Mouse (Mus musculus): ENCODE data around the gene Mid1.
A peak's percentile ranks its signal among the peaks of the same experiment; 100 is the strongest.

Gene Mid1

DNA sequence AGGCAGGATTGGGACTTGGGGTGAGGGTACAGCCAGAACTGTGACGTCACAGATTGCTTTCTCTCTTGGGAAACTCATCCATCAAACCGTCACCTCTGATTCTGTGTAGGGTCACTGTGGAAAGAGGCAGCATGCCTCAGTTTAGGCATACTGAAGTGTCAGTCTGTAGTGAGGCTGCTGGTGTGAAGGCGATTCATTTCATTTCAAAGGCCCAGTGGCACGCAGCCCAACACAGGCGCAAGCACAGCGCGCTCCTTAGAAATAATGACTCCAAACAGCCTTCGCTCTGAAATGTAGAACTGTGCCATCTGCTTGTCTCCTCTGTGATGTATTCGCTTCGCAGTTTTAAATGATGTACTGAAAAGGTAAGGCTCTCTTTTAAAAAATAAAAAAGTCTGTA, 141.9 kb downstream of the Mid1 start:
- DNase-seq: no peak

DNA sequence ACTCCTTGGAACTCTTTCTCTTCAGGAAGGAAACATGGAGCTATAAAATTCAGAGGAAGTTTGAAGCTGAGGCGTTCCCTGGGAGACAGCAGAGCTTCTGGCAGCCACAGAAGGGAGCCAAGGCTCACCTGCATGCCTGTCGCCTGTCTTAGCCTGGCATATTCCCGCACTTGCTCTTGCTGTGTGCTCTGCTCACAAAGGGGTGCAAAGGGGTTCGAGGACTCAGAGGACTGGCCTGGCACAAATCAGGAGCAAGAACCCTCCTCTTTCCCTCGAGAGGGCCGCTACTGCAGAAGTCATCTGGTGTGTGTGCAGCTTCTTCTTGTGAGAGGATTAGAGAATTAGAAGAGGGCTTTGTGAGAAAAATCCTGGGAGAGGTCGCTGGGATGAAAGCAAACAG, 142.7 kb downstream of the Mid1 start:
- no peak for DNase-seq

DNA sequence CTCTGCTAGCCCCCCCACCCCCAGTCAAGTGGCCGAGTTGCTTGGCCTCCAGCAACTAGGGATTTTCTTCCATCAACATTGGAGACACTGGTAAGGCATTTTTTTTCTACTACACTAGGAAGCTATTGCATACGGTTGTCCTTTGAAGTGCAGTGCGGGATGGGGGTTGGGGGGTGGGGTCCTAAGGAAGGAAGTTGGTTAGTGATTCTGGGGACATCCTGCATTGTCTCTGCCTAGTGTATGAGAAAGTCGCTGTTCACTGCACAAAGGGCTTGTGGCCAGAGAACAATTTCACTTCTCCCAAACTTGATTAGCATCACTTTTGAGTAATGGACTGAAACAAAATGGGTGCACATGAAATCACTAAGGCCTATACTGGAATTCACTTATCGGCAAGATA, 143.1 kb downstream of the Mid1 start:
- peak in 1 of 2 experiments; percentile 15 for DNase-seq

DNA sequence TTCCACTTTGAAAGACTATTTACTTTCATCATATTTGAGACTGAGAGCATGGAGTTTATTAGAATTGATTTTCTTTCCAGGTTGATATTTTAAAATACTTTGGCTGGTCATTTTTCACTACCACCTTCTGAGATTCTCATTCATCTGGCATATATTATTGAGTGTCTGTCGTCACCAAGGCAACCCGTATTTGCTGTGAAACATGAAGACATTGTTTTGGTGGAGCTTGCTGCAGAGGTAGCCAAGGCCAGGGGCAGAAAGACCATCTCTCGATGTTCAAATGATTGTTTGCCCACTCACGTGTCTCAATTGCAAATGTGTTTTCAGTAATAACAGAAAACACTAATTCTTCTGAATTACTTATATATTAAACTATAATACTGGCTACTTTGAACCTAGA, 145.1 kb downstream of the Mid1 start:
- no peak for DNase-seq

DNA sequence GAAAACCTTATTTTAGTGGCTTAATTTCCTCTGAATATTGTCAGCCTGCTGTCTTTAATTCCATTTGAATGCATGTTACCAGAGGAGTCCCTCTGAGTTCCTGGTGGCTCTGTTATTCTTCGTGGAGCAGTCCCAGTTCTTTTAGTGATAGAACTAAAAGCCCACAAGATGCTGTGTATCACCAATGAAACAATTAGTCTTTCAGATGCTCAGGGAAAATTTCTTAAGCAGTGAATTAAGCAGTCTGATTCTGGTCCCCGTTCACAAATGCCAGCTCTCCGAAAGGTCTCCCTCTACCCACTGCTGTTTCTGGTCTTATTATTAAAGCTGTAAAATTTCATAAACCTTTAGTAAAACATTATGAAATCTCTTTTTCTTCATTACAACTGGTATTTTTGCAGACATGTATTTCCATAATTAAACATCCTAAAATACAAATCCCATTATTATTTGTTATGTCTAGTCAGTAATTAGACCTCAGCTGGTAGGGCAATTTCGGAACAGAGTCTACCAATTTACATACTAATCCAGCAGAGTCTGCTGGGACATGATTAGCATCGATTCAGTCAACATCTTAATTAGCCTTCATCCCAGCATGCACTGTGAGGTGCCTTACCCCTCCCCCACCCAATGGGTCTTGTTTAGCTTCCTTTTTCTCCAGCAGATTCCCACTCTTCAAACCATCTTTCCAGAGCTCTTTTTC, 153.1 kb downstream of the Mid1 start:
- no peak for DNase-seq

DNA sequence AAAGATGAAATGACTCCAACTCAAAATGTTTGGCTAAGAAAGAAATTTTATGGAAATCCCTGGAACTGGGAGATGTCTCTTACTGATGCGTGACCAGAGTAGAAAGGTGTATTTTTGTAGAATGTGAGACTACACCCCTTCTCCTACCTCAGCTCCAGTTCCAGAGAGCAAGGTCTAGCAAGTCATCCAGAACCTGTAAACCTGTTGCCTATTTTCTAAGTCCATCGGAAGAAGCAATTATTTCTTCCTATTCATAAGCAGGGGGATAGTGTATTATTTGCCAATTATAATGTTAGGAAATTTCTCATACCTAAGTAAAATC, 153.6 kb downstream of the Mid1 start:
- DNase-seq: no peak

DNA sequence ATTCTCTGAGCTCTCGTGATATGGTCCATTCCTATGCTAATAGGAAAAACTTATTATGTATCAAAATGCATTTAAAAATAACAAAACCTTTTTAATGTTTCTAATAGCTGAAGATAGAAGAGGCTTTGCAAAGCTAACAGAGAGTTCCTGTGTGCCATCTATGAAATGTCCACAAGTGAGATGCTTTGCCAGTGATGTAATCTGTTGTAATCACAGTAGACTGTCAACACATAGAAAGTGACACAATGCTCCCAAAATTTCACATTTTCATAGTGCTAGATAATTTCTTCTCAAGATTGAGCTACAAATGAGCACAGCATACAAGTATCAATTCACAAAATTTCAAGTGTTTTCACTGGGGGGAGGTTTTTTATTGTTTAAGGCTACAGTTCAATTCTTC, 158.3 kb downstream of the Mid1 start:
- no peak for DNase-seq

DNA sequence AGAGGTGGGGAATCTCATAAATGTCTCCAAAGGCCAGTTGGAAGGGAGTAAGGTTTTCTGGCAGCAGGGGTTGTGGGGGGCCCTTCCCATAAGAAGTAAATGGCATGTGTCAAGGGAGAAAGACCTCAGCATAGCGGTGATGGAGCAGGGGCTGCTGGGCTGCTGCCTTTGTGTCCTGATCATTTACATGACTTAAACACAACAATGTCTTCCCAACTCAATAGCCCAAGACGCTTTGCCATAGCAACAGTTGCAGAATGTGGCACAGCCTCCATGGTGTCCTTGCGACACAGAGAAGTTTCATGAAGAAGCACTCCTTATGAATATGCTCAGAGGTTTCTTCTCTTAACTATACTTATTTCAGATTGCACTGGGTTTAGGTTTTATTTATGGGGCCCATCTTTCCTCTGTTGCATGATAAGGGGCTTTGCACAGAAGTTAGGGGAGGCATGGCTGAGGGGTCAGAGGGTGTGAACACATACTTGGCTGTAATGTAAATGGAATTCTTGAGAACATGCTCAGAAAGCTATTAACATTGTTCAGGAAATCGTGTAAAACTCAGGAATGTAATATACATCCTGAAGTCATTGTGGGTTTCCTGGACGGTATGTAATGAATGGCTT, 159.3 kb downstream of the Mid1 start:
- no peak for DNase-seq

DNA sequence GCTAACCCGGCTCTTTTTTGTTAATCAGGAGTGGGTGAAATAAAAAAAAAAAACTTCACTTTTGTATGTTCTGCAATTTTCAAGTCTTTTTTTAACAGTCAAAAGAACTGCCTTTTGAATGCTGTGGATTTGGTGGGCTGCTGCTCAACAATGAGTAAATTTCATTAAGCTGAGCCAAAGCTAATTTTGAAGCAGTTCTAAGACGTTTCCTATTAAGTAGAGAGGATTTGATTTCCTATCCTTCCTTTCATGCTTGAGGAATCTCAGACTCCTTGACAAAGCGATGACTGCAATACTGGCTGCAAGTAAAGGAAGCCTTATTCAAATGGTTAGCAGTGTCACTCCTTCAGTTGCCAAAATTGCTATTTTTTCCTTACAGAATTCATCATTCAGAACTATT, 161.2 kb downstream of the Mid1 start:
- no peak for DNase-seq

DNA sequence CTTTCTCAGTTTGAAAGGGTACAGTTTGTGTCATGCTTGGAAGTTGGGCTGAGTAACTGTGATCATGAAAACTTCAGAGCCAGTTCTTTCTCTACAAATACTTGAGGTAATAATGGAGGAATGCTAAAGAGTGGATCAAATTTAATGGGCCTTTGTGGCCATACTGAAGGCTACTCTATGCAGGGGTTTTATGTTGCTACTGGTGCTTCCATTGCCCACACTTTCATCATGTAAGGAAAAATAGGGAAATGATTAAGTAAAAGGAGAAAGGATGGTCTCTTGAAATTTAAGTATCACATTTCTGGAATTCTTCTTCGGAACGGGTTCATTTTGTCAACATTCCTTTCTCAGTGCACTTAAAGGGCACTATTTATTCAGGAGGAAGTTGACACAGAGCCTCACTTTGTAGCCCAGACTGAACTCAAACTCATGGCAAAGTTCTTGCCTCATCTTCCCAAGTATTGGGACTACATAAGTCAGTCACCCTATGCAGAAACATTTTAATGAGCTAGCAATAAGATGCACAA, 176.3 kb downstream of the Mid1 start:
- DNase-seq: no peak

DNA sequence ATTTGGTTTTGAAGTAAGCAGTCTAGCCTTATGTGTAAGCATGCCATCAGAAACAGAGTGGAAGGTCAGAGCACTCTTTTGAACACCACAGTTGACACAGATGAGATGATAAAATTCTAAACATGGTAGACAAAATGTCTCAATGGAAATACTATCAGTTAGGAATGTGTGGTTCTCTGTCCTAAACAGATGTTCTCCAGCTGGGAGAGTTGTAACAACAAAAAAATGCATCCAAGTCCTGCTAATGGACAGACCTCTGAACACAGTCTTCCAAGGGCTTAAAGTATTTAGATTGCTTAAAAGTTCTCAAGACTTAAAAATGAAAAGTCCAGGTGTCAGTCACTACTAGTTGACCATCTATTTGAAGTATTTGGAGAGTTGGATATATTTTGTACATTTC, 177.4 kb downstream of the Mid1 start:
- DNase-seq: no peak

DNA sequence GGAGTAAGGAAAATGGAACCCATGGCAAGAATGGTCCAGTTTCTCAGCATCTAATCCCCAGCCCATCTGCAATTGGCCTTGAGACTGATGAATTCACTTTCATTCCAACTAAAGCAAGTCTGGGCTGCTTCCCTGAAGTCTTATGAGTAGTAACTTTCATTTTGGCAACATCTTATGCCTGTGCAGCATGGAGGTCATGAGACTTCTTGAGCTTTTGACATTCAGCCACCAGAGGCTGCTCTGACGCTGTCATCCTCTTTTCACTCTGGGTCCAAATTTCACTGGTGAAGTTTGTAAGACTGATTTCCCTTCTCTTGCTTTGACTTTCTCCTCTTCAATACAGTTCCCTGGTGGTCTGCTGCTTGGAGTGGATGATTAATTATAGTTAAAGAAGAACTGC, 177.8 kb downstream of the Mid1 start:
- DNase-seq: peak; percentile 42 to 61

DNA sequence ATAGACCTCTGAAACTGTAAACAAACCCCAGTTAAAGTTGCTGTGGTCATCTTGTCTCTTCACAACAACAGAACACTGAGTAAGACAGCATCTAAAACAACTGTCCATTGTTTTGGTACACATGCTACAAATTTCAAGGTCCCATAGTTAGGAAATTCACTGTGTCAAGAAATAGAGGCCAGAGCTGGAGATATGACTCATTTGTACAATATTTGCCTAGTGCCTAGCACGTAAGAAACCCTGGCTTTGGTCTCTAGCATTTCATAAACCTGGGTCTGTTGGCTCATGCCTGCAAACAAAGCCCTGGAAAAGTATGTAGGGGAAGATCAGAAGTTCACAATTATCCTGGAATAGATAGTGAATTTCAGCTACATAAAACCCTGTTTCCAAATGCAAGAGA, 178.8 kb downstream of the Mid1 start:
- DNase-seq: peak in 1 of 2 experiments; percentile 23

DNA sequence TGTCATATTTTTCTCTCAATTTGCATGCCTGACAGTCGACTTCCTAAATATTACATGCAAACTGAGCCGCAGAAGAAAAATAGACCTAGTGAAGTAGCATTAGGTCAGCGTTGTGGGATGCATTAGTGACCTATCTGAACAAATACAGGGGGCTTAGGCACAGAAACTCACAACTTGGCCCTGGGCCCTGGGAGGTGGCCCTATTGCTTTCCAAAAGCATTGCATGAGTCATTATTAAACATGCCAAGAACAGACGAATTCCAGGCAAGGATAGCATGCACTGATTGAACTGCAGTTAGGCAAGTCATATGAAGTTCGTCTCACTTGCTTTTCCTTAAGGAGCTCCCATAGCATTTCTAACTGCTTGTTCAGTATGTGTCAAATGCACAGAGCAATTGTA, 183.2 kb downstream of the Mid1 start:
- no peak for DNase-seq

DNA sequence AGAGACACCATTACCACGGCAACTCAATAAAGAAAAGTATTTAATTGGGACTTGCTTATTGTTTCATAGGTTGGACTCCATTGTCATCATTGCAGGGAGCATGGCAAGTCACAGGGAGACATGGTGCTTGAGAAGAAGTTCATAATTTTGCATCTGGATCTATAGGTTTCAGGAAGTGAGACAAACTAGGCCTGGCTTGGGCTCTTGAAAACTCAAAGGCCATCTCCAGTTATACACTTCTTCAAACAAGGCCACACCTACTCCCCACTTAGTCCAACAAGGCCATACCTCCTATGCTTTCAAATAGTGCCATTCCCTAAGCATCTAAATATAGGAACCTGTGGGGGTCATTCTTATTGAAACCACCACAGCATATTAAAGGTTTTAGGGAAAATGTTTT, 189.5 kb downstream of the Mid1 start:
- DNase-seq: no peak

DNA sequence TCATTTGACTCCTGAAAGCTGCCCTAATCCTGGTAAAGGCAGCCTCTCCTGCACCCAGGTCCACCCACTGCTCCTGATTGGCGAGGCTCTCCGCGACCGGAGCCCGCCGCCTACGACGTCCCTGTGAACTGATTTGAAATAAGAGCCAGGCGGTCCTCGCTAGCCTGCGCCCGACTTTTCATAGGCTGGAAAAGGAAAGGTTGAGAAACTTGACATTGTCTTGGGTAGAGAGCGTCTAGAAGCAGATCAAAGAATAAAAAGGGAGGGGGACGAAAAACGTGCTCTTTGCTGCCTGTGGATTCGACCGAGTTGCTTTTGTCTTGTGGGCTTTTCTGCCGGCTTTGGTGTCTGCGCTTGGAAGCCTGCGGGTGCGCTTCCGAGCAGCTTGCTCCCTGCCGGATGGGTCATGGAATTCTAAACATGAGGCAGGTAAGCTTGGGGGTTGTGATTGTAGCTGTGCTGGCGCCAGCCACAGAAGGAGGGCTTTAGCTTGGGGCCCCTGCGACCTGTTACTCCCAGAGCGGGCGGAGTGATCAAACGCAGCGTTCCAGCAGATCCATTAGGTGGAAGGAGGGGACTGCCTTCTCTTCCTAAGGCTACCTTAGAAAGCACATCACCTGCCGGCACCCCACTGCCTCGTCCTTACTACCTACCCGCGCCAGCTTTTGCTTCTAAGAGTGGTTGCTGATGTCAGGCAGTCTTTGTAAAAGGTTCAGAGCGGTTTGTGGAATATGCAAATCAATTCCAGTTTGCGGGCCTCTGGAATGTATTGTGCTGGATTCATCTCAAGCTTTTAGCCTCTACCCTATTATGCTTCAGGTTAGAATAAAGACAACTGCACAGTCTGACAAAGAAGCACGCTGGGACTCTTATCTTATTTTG, 194.7 kb downstream of the Mid1 start:
- DNase-seq: peak; percentile 85 to 89

DNA sequence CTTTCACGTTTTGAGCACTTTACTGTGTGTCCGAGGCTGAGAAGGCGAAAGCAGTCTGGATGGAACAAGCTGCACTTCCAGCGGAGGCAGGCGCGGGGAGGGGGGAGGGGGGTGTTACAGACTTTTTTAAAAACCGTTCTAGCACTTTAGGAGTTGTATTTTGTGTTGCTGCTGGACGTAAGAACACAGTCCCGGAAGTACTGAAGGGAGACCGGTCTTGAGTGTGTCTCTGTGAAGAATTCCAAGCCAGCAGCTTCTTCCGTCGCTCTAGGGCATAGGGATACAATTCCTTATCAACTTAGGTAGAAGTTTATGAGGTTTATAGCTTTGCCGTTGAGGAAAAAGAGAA, 195.3 kb downstream of the Mid1 start:
- DNase-seq: no peak

DNA sequence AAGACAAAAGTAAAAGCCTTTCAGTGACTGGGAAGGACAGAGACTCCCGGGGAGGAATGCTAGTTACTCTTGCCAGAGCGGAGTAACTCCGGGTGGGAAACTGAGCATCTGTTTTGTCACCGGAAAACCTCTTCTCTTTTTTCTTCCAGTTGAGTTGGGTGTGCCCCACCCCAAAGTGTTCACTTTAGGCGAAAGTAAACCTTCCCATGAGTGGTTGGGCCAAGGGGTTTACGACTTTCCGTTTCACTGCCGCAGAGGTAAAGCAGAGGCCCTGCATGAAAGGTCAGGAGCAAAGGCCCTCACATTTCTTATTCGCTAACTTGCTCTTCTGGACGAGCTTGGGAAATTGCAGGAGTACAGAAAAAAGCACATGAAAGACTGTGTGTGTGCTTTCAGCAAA, 195.8 kb downstream of the Mid1 start:
- peak; percentile 24 to 39 for DNase-seq

DNA sequence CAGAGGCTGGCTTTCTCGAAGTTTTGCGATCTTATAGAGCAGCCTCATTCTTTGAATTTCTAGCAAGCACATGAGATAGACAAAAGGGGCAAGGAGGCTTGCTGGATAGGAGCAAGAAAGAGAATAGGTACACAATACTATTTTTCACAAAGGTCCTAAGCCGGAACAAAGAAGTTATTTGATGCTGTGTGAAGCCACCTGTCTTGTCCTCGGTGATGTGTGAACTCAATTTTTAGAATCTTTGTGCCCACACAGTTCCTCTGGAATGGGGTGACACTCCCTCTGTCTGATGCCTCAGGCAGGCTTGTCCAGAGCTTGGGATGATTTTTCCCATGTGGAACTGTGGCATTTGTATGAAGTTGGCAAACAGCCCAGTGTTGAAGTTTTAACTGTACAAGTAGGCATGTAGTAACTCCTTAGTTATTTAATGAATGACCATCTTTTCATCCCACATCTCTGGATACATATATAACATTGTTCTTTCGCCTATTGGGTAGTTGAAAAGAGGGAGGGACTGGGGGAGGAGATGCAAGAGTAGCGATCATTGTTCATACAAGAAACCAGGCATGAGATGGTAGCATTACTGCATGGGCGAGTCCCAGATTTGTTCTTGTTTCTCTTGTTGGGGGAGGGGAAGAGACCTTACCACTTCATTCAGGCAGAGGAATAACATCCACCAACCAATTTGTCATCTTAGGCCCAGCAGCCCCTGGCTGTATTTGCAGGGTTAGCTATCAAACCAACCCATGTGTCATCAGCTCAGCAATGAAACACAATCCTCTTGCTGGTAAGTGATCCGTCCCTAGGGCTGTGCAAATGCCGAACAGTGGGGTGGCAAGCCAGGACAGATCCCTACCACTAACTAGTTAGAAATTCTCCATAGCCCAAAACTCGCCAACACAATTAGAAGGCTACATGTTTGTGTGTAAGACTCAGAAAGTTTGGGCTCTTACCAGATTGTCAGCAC, 196.5 kb downstream of the Mid1 start:
- DNase-seq: no peak

DNA sequence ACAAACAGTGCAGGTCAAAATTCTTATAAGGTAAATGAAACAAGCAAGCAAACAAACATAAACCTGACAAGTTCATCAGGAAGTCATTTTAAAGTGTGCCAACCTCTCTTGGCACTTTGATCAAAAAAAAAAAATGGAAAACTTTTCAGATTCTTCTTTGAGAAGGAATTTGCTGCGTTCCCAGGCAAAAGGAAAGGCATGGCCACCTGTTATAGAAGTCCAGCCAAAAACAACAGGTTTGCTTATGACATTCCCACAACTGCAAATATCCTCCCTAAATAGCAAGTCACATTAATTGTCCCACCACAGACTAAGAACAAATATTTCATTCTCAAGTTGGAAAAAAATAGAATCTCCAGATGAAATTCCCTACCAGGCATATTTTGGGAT, 197.2 kb downstream of the Mid1 start:
- no peak for DNase-seq

DNA sequence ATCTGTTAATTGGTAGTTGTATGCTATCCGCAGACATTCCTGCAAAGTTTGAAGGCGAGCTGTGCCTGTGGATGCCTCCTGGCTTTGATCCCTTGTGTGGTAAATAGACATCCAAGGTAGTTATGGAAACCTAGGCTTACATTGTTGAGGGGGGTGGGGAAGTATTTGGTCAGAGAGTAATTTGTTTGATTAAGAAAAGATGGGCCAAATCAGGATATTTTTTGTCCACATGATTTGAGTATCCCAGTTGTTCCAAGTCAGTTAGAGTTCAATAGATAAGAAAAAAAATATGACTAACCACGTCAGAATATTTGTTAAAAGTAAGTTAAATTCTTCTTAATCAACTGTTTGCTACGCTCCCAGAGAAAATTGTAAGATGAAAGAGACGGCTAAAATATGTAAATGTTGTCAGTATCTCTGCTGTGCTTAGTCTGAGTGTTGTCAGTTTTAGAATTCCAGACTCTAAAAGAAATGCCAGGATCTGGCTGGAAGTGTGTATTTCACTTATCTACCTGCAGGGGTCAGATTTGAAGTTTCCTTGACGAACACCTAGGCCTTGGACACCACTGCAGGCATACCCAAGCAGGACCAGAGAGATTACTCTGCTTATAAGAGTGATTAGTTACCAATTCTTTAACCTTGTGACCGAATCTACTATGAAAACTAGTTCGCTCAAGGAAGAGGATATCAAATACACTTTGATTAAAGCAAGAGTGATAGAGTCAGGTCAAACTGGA, 198.7 kb downstream of the Mid1 start:
- no peak for DNase-seq

DNA sequence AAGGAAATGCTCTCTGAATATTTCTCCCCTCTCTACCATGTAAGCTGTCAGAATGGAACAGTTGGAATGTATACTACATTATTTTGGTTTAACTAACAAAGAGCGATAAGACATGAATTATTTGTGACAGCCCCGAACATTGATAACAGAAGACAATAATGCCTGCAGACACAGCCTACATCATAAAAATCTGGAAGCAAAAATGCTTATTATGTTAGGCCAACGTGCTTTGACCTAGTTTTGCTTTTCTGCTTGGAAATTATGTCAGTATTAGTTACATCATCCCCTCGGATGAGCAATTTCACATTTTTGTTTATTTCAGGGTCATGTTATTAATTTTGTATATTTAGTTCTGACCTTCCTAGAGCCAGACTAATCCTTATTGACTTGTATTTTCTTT, 205.5 kb downstream of the Mid1 start:
- no peak for DNase-seq
